Mouse (Mus musculus) heart, embryonic 12.5 days (tissue): Measurements from ENCODE around the gene Lysmd3. TPM values are rescaled to one million over a fixed set of nuclear protein-coding genes. Genes with fewer than 3 reads are reported as not detected.
"Not testable (repeated sequence)": the region's sequence is repeated elsewhere in the genome, so short reads cannot be mapped to it uniquely, and the experiment has no call there.

Experiments
- ATAC-seq: fragments of 200-750 bp; cut with Nextera tagmentation; 2 replicates; pipeline ENCODE4 v1.8.0; 2017; ENCODE audit warnings: moderate TSS enrichment, moderate library complexity; ENCODE audit not compliant: insufficient number of reproducible peaks, low FRiP score
- H3K27ac ChIP-seq: fragments of 300-500 bp; sonication (generic); 2 replicates; pipeline ENCODE4 v1.5.1; 2016; ENCODE audit warnings: mild to moderate bottlenecking, moderate library complexity; ENCODE audit not compliant: poor library complexity, severe bottlenecking
- H3K27me3 ChIP-seq: fragments of 300-500 bp; sonication (generic); replicated peaks from 2 replicates; pipeline ENCODE4 v1.6.1; 2016; ENCODE audit warnings: mild to moderate bottlenecking, moderate library complexity
- H3K36me3 ChIP-seq: fragments of 300-500 bp; sonication (generic); 2 replicates; pipeline ENCODE4 v1.6.1; 2016; ENCODE audit warnings: mild to moderate bottlenecking, moderate library complexity
- H3K4me1 ChIP-seq: fragments of 300-500 bp; sonication (generic); replicated peaks from 2 replicates; pipeline ENCODE4 v1.6.1; 2016; ENCODE audit warnings: mild to moderate bottlenecking
- H3K4me2 ChIP-seq: fragments of 300-500 bp; sonication (generic); 2 replicates; pipeline ENCODE4 v1.6.1; 2016; ENCODE audit warnings: mild to moderate bottlenecking, moderate library complexity
- H3K4me3 ChIP-seq: fragments of 300-500 bp; sonication (generic); 2 replicates; pipeline ENCODE4 v1.5.1; 2016; ENCODE audit warnings: mild to moderate bottlenecking
- H3K9ac ChIP-seq: fragments of 300-500 bp; sonication (generic); 2 replicates; pipeline ENCODE4 v1.6.1; 2016; ENCODE audit warnings: mild to moderate bottlenecking, moderate library complexity
- H3K9me3 ChIP-seq: fragments of 300-500 bp; sonication (generic); replicated peaks from 2 replicates; pipeline ENCODE4 v1.6.1; 2016; ENCODE audit warnings: mild to moderate bottlenecking, moderate library complexity
- WGBS: fragments of 180-500 bp; shearing (Covaris S2); methylation state at CpG from one replicate; pipeline ENCODE4 v1.1.7; 2016; 5-methylcytosine and 5-hydroxymethylcytosine counted together
- polyA plus RNA-seq: library from polyadenylated mRNA; unstranded; fragments of >200 nt; fragmentation: Nextera tagmentation; extraction: Ambion mirVana; gene quantifications from 2 replicates; pipeline ENCODE4 v1.2.1, GENCODE M21; 2016

The Lysmd3 gene
- 25.4 and 28.2 TPM in 2 replicates for polyA plus RNA-seq

DNA sequence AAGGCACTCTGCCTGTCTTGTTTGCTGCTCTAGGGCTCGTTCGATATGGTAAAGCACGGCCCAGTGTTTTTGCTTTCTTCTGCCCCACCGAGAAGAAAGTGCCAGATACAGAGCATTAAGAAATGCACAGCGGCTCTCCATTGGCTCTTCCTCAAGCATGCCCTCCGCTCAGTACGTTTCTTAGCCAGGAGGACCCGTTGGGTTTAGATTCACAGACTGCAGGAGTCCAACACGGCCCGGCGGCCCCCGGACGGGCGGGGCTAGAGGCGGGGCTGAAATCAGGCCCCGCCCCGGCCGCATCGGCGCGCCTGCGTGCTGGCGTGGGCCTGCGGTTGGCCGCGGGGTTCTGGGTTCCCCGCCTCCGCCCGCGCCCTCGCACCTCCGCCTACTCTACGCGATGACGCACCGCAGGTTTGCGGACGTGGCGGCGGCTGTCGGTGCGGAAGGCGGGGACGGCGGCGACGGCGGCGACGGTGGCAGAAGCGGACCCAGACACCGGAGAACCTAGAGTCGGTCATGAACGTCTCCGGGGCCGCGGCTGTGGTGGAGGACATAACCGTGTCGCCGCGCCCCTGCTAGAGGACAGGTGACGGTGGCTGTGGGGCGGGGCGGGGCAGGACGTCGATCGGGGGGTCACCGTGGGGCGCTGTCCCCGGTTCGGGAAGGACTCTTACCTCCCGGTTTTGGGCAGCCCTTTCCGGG lies at the start of gene Lysmd3:
Lysmd3 (plus strand) TSS at position 313 of the 702 bp plus-strand sequence.
- Histone ChIP-seq H3K9ac (peak within 1 kb of the TSS; percentile 86), H3K27me3 (no peaks in the 10 kb centered on the region), H3K27ac (peak within 1 kb of the TSS; percentile 84), H3K9me3 (no peaks in the 10 kb centered on the region), H3K36me3 (peaks cover 8% of the 10 kb centered on the region; the same call in 1 of the 2 replicates), H3K4me2 (peak within 1 kb of the TSS; percentile 71), H3K4me1 (peaks cover 9% of the 10 kb centered on the region), H3K4me3 (peak within 1 kb of the TSS; percentile 78)
- WGBS = under 1% methylated on average over 73 of the region's 73 CpGs
- ATAC-seq = peak; percentile 100

DNA sequence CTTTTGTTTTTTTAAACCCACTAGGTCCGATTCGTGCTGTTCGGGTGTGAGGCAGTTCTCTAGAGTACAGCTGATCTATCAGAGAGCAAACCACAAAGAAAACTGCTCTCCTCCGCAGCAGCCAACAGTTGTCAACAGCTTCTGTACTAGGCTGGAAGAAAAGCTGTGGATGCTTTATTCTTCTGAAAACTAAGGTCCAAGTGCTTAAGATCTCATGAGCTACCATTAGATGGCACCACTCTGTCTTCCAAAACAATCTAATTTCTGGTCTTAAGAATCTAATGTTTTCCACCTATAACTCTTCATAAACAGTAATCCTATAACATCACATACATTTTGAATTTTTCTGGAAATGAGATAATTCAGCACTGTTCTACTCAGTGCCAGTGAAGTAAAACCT lies 47.1 kb upstream of the Lysmd3 start:
- no peak overlapping the region for H3K9ac ChIP-seq
- no peaks in the 10 kb centered on the region for H3K9me3 ChIP-seq
- WGBS = 80% methylated on average over 4 of the region's 4 CpGs
- H3K4me3 ChIP-seq = no peak overlapping the region
- H3K27me3 ChIP-seq = no peaks in the 10 kb centered on the region
- no peak overlapping the region for H3K27ac ChIP-seq
- no peak for ATAC-seq
- H3K4me1 ChIP-seq = no peaks in the 10 kb centered on the region
- H3K36me3 ChIP-seq = no peaks in the 10 kb centered on the region
- no peak overlapping the region for H3K4me2 ChIP-seq

DNA sequence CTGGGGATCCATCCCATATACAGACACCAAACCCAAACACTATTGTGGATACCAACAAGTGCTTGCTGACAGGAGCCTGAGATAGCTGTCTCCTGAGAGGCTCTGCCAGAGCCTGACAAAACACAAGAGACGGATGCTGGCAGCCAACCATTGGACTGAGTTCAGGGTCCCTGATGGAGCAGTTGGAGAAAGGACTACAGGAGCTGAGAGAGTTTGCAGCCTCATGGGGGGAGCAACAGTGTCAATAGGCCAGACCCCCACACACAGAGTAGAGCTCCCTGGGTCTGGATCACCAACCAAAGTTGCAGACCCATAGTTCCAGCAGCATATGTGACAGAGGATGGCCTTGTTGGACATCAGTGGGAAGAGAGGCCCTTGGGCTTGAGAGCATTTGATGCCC lies 29.6 kb upstream of the Lysmd3 start:
- 41% methylated on average over 1 of the region's 1 CpGs for WGBS
- H3K27me3 ChIP-seq = peaks cover 15% of the 10 kb centered on the region
- ATAC-seq = not testable (repeated sequence)

DNA sequence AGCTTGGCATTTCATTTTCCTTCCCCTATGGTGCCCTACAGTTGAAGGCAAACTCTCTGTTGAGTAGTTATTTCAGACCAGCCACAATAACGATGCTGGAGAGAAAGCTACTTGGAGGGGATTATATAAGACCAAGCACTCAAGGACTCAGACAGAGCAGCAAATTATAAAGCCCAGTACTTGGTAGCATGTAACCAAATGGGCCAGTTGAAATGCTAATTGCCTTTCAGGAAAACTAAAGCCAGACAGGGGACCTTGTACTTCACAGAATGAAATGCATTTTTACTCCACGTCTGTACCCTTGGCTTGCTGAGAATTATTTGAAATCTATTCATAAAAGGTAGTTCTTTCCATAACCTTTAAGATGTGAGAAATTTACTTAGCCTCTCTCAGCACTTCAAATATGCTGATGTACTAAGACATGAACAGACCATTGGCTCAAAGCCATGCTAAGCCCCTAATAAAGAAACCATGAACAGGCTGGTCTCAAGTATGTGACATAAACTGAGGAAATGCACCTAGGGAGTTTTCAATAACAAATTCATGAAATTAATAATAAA lies 28.8 kb upstream of the Lysmd3 start:
- peaks cover 7% of the 10 kb centered on the region; the same call in 1 of the 2 replicates for H3K4me1 ChIP-seq
- no peak overlapping the region for H3K9ac ChIP-seq
- H3K9me3 ChIP-seq = no peaks in the 10 kb centered on the region
- H3K4me2 ChIP-seq = no peak overlapping the region
- H3K36me3 ChIP-seq = no peaks in the 10 kb centered on the region
- peaks cover 20% of the 10 kb centered on the region for H3K27me3 ChIP-seq
- H3K27ac ChIP-seq = no peak overlapping the region
- WGBS = 61% methylated on average over 2 of the region's 2 CpGs
- no peak for ATAC-seq
- H3K4me3 ChIP-seq = no peak overlapping the region

More for the DNA sequence above, 29.6 kb upstream of the Lysmd3 start:
- not testable (repeated sequence) for H3K4me1 ChIP-seq, H3K4me2 ChIP-seq, H3K36me3 ChIP-seq, H3K4me3 ChIP-seq, H3K9ac ChIP-seq, H3K9me3 ChIP-seq, H3K27ac ChIP-seq

DNA sequence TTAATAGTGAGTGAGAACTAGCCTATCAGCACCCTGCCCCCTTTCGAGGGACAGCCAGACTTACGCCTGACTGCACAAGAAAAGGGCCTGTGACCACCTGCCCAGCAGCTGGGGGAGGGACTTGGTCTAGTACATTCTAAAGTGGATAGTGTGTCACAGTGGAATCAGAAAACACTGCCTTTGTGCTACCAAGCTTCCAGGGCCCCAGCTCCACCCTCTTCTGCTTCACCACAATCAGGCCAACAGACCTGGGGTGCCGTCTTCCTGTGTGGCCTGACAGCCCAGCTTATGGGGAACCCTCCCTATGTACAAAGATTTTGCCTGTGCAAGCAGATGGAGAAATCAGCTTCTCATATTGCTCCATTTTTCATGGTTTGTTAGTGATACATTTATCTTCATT lies 28.1 kb upstream of the Lysmd3 start:
- Histone ChIP-seq H3K4me2 (no peak overlapping the region), H3K27me3 (peaks cover 26% of the 10 kb centered on the region), H3K9me3 (no peaks in the 10 kb centered on the region), H3K4me1 (peaks cover 7% of the 10 kb centered on the region; the same call in 1 of the 2 replicates), H3K4me3 (no peak overlapping the region), H3K27ac (no peak overlapping the region), H3K9ac (no peak overlapping the region), H3K36me3 (no peaks in the 10 kb centered on the region)
- no peak for ATAC-seq
- 60% methylated on average over 3 of the region's 3 CpGs for WGBS

DNA sequence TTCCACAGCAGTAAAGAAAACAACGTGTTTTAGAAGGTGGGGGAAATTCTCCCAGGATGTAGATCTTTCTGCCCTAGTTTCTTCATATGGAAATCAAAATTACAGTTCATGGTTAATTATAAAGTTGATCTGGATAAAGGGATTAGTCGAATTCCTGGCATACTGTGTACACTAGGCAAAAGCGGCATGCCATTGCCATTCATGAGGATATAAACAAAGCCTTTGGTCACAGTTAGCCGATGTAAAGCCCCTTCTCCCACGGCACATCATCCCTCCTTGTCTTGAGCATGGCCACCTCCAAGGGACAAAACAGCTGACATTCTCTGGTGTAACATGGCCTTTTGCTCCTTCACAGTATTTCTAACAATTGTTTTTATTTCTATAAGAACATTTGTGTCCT lies 26.9 kb upstream of the Lysmd3 start:
- H3K27me3 ChIP-seq = peaks cover 30% of the 10 kb centered on the region
- no peak overlapping the region for H3K27ac ChIP-seq
- WGBS = 68% methylated on average over 5 of the region's 5 CpGs
- H3K9ac ChIP-seq = no peak overlapping the region
- H3K4me2 ChIP-seq = no peak overlapping the region
- no peaks in the 10 kb centered on the region for H3K9me3 ChIP-seq
- peaks cover 7% of the 10 kb centered on the region; the same call in 1 of the 2 replicates for H3K4me1 ChIP-seq
- H3K4me3 ChIP-seq = no peak overlapping the region
- H3K36me3 ChIP-seq = no peaks in the 10 kb centered on the region
- ATAC-seq = no peak

DNA sequence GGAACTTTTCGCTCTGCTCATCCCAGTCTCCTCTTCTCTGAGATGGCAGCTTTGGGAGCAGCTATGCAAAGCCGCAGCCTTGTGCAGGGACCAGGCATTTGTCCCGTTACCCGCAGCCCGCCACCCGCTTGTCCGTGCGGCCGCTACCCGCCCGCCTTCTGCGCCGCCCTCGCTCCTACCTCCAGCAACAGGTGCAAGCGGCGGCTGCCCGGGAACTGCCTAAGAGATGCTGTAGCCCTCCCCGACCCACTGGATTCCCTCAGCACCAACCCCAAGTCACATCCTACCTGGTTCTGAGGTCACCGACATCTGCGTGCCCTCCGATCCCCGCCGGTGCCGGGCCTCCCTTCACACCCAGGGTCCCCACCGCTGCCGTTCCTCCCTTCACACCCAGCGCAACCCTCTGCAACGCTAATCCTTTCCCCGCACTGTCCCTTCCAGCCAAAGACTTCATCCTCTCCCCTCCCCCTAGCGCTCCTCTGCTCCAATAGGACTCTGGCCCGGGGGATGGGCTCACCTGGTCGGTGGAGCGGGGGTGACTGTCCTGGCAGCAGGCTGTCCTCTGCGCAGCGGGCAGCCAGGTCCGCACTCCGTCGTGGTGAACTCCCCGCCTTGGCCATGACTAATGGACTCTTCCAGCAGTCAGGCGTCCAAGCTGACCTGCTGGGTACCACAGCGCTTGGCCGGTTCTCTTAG lies 24.6 kb upstream of the Lysmd3 start, which contains the start of gene Adgrv1:
Adgrv1 (minus strand) TSS at position 435 of the 696 bp plus-strand sequence.
- peaks cover 7% of the 10 kb centered on the region; the same call in 1 of the 2 replicates for H3K4me1 ChIP-seq
- H3K27me3 ChIP-seq = peaks cover 30% of the 10 kb centered on the region
- H3K36me3 ChIP-seq = no peaks in the 10 kb centered on the region
- no peak within 1 kb of the TSS for H3K27ac ChIP-seq
- H3K4me3 ChIP-seq = peak within 1 kb of the TSS; percentile 60
- 1% methylated on average over 42 of the region's 42 CpGs for WGBS
- peak within 1 kb of the TSS; percentile 64 for H3K9ac ChIP-seq
- H3K9me3 ChIP-seq = no peaks in the 10 kb centered on the region
- peak within 1 kb of the TSS; percentile 96 for H3K4me2 ChIP-seq
- ATAC-seq = peak; percentile 97

DNA sequence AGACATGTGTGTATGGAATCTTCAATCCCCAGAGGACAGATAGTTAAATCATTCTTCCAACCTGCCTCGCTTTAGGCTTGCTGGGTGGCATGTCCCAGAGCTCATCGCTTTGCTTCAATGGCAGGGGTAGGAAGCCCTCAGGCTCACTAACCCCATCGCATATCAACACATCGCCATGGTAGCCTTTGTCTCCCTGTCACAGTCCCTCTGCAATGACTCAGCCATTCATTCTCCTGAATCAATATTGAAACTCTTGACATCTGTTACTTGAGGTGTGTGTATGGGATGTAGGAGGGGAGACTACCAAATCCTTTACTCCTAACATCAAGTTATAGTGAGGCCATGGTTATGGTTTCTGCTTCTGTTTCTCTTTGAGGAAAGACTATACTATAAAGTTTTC lies 17.8 kb upstream of the Lysmd3 start:
- ATAC-seq = no peak
- Histone ChIP-seq H3K27ac (no peak overlapping the region), H3K9me3 (no peaks in the 10 kb centered on the region), H3K9ac (no peak overlapping the region), H3K4me3 (no peak overlapping the region), H3K4me2 (no peak overlapping the region), H3K36me3 (no peaks in the 10 kb centered on the region), H3K27me3 (peaks cover 2% of the 10 kb centered on the region; the same call in 1 of the 2 replicates), H3K4me1 (peaks cover 8% of the 10 kb centered on the region)
- whole genome bisulfite sequencing = 43% methylated on average over 4 of the region's 4 CpGs

DNA sequence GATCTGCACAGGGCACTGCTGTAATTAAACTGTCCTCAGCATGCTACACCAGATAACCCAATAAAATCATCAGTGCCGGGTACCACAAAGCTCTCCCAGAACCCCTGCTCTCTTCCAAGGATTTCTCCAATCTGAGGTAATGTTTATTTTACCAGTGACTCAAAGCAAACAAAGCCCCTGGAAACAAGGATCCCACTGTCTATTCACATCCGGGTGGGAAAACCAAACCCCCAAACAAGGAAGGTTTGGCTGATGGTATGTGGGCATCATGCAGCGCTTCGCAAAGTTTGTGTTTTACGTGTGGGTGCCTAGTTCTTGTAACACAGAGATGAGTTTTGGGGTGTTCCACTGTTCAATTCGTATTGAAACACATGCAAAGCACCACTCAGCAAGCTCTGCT lies 16.6 kb upstream of the Lysmd3 start:
- no peak for ATAC-seq
- H3K4me2 ChIP-seq = no peak overlapping the region
- no peaks in the 10 kb centered on the region for H3K27me3 ChIP-seq
- WGBS = 43% methylated on average over 6 of the region's 6 CpGs
- no peak overlapping the region for H3K9ac ChIP-seq
- no peak overlapping the region for H3K4me3 ChIP-seq
- H3K9me3 ChIP-seq = no peaks in the 10 kb centered on the region
- no peak overlapping the region for H3K27ac ChIP-seq
- peaks cover 8% of the 10 kb centered on the region for H3K4me1 ChIP-seq
- H3K36me3 ChIP-seq = no peaks in the 10 kb centered on the region

DNA sequence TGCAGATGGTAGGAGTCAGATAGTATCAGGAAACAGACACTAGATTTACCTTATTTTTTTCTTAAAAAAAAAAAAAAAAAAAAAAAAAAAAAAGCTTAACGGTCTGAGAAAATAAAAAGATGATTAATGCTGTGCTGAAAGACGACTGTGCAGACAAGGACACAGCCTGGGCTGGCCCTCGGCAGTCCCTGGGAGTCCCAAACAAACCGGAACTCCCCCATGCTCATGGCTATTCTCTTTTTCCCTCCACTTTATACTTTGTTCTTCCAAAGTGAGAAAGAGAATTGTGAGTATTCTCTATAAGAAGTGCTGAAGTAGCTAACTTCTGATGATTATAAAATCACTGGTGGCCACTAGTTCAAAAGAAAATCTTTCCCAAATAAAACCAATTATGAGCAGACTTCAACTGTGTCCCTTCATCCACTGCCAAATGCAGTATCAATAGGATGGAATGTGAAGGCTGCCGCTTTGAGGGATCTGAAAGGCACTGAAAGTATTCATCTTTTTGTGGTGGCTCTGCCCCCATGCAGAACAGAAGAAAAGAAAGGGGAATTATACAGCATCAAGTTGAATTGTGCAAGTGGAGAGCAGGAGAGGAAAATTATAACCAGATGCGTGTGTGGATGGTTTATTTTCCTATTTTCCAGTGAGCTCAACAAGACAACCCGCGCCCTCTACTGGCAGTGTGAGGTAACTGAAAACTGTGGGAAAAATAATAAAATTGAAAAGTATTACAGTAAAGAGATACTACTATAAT lies 16.0 kb upstream of the Lysmd3 start:
- 0 out of 2 replicates have a peak overlapping the region, but pooled peaks have one; percentile 11 for H3K4me3 ChIP-seq
- H3K27me3 ChIP-seq = no peaks in the 10 kb centered on the region
- H3K4me1 ChIP-seq = peaks cover 8% of the 10 kb centered on the region
- no peaks in the 10 kb centered on the region for H3K9me3 ChIP-seq
- H3K27ac ChIP-seq = no peak overlapping the region
- WGBS = 18% methylated on average over 8 of the region's 8 CpGs
- H3K36me3 ChIP-seq = no peaks in the 10 kb centered on the region
- ATAC-seq = no peak
- peak overlapping the region; percentile 40 for H3K4me2 ChIP-seq
- no peak overlapping the region for H3K9ac ChIP-seq
